Mouse (Mus musculus) megakaryocyte, embryonic 14.5 days (primary cell): Measurements from ENCODE around the gene Gria1.

Source experiments
- FLI1 ChIP-seq: IDR thresholded peaks from 2 replicates; pipeline ENCODE4 v1.6.1; 2012; ENCODE audit warnings: low read length, inconsistent platforms, mixed read lengths
- GATA1 ChIP-seq: IDR thresholded peaks from 3 replicates; pipeline ENCODE4 v1.6.1; 2012; ENCODE audit warnings: mixed read lengths, low read length, inconsistent platforms, borderline replicate concordance

DNA sequence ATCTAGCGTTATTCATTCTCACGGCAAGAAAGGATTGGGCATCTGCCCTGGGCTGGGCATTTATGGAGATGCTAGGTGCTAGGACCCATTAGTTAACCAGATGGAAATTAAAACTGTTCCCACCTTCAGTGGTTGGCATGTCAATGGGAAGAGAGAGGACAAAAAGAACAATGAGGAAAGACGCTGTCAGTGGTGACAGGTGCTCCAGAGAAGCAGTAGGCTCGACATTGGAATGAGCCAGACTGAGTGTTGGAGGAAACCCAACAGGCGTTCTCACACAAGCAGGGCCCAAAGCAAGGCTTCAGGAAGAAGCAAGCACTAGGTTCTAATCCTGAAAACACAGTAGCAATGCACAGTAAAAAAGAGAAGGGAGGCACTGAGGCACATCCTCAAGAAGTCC is 203.4 kb downstream of the Gria1 start:
- no peak for TF ChIP-seq GATA1
- no peak for TF ChIP-seq FLI1
